37 mouse cellular contexts compared by ENCODE assay signal in genomic region chr8:105131509-105131908, GRCm38 (mm10). TPM values are rescaled to one million over a fixed set of nuclear protein-coding genes. Genes with fewer than 3 reads are reported as not detected.
"Had no signal": no experiment of that assay in that cellular context is flagged by ENCODE, and none has a peak within 500 bp of the region (broad histone marks: within the 10 kb centered on the region; RNA-seq: fewer than 3 reads in every experiment).

Ces4a (plus strand) TSS chr8:105131800.

- H3K27me3 ChIP-seq: heart, embryonic 12.5 days; hindbrain, embryonic 12.5 days; intestine, embryonic 15.5 days; limb, embryonic 12.5 days had no signal

- H3K36me3 ChIP-seq: heart, embryonic 12.5 days; hindbrain, embryonic 10.5 days; hindbrain, embryonic 12.5 days; intestine, embryonic 15.5 days; limb, embryonic 10.5 days; limb, embryonic 12.5 days had no signal

- DNase-seq: gastrocnemius, postnatal 10 days; gastrocnemius, postnatal 25 days; heart, adult 2 months; heart, postnatal 10 days; heart, postnatal 4 days; kidney, adult 18-20 months; kidney, adult 8-10 months; kidney, postnatal 10 days; kidney, postnatal 25 days; kidney, postnatal 4 days had no signal

- H3K27ac ChIP-seq: heart, adult 2 months; hindbrain, embryonic 10.5 days; hindbrain, embryonic 12.5 days; hindbrain, embryonic 14.5 days; intestine, embryonic 15.5 days; layer of hippocampus, adult 2 months; left cerebral cortex, adult 2 months; limb, embryonic 10.5 days; limb, embryonic 12.5 days; liver, embryonic 14.5 days had no signal

- H3K9ac ChIP-seq: heart, embryonic 12.5 days; hindbrain, embryonic 12.5 days; hindbrain, embryonic 14.5 days; intestine, embryonic 15.5 days; limb, embryonic 12.5 days; liver, embryonic 14.5 days had no signal

- H3K9me3 ChIP-seq: heart, embryonic 12.5 days; hindbrain, embryonic 10.5 days; hindbrain, embryonic 12.5 days; intestine, embryonic 15.5 days; limb, embryonic 10.5 days; limb, embryonic 12.5 days had no signal

- H3K4me3 ChIP-seq: heart, adult 2 months; heart, embryonic 12.5 days; hindbrain, embryonic 10.5 days; hindbrain, embryonic 12.5 days; intestine, embryonic 15.5 days; layer of hippocampus, adult 2 months; left cerebral cortex, adult 2 months; limb, embryonic 10.5 days; limb, embryonic 12.5 days had no signal

- H3K4me2 ChIP-seq: heart, embryonic 12.5 days; hindbrain, embryonic 12.5 days; hindbrain, embryonic 14.5 days; intestine, embryonic 15.5 days; limb, embryonic 12.5 days; liver, embryonic 11.5 days had no signal

- H3K4me1 ChIP-seq: heart, embryonic 12.5 days; hindbrain, embryonic 10.5 days; hindbrain, embryonic 12.5 days; intestine, embryonic 15.5 days; limb, embryonic 10.5 days; limb, embryonic 12.5 days had no signal

- ATAC-seq: hindbrain, embryonic 16.5 days; inflammation-experienced regulatory T-cells, adult 6 months; intestine, embryonic 15.5 days; intestine, postnatal 0 days had no signal

RNA-seq across cellular contexts. Expression of gene Ces4a, which starts in this region (rescaled TPM):
- total RNA-seq: gastrocnemius, adult 18-20 months; gastrocnemius, postnatal 10 days; gastrocnemius, postnatal 25 days; gastrocnemius, postnatal 4 days; granulocyte monocyte progenitor cell, adult 5-6 weeks; heart, adult 2 months; heart, postnatal 10 days; heart, postnatal 25 days; heart, postnatal 4 days; layer of hippocampus, adult 2 months; layer of hippocampus, postnatal 10 days; layer of hippocampus, postnatal 25 days; left cerebral cortex, adult 2 months; left cerebral cortex, postnatal 14 days; left cerebral cortex, postnatal 36 days had no signal
- polyA plus RNA-seq: heart, adult 2 months; heart, embryonic 12.5 days; heart, embryonic 14.5 days; heart, embryonic 16.5 days; hindbrain, embryonic 10.5 days; hindbrain, embryonic 12.5 days; hindbrain, embryonic 14.5 days; hindbrain, embryonic 16.5 days; inflammation-experienced regulatory T-cells, adult 6 months; intestine, embryonic 15.5 days; intestine, postnatal 0 days; kidney, embryonic 14.5 days; kidney, embryonic 16.5 days; limb, embryonic 10.5 days; limb, embryonic 12.5 days; limb, embryonic 14.5 days; liver, embryonic 11.5 days; liver, embryonic 14.5 days had no signal
